Mouse (Mus musculus) hindbrain, embryonic 10.5 days (tissue): ENCODE measurements around the gene Ly75. TPM values are rescaled to one million over a fixed set of nuclear protein-coding genes. Genes with fewer than 3 reads are reported as not detected.

Experiments used
- DNase-seq: peaks from one replicate; pipeline ENCODE4 v3.0.0-alpha.2; 2017; ENCODE audit warnings: low spot score
- H3K27ac ChIP-seq: fragments of 300-500 bp; sonication (generic); 2 replicates; pipeline ENCODE4 v1.5.1; 2016; ENCODE audit warnings: mild to moderate bottlenecking, moderate library complexity
- H3K27me3 ChIP-seq: fragments of 300-500 bp; sonication (generic); 2 replicates; pipeline ENCODE4 v1.6.1; 2016; ENCODE audit warnings: mild to moderate bottlenecking; ENCODE audit not compliant: poor library complexity, insufficient read depth, severe bottlenecking
- H3K36me3 ChIP-seq: fragments of 300-500 bp; sonication (generic); 2 replicates; pipeline ENCODE4 v1.6.1; 2016; ENCODE audit warnings: mild to moderate bottlenecking, moderate library complexity
- H3K4me1 ChIP-seq: fragments of 300-500 bp; sonication (generic); replicated peaks from 2 replicates; pipeline ENCODE4 v1.6.1; 2016; ENCODE audit warnings: mild to moderate bottlenecking
- H3K4me3 ChIP-seq: fragments of 300-500 bp; sonication (generic); 2 replicates; pipeline ENCODE4 v1.5.1; 2016; ENCODE audit warnings: mild to moderate bottlenecking, moderate library complexity
- H3K9me3 ChIP-seq: fragments of 300-500 bp; sonication (generic); 2 replicates; pipeline ENCODE4 v1.6.1; 2016; ENCODE audit warnings: mild to moderate bottlenecking, moderate library complexity
- WGBS: fragments of 180-500 bp; shearing (Covaris S2); methylation state at CpG from one replicate; pipeline ENCODE4 v1.1.7; 2016; 5-methylcytosine and 5-hydroxymethylcytosine counted together
- polyA plus RNA-seq: library from polyadenylated mRNA; unstranded; fragments of >200 nt; fragmentation: Nextera tagmentation; extraction: Ambion mirVana; gene quantifications from 2 replicates; pipeline ENCODE4 v1.2.1, GENCODE M21; 2016

Gene Ly75
- polyA plus RNA-seq, 1 experiment from 2014 or later: 2.7 TPM

DNA sequence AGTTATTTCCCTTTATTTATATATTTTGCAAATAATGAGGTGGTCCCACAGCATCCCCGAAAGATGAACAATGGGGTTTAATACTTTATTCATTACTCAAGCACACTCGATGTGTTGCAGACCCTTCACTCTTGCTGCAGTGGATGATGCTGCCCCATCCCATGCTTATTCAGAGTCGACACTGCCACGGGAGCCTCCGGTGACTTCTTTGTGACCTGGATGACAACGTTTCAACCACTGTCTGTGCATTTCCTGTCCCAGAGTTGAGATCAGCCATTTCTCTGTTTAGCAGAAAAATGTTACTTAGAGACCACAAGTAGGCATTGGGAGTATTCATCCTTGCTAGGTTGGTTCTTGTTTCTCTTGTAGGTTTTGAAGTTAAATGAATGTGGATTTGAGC lies 10.7 kb upstream of the Ly75 start:
- no peaks in the 10 kb centered on the region for H3K36me3 ChIP-seq
- DNase-seq: no peak
- no peaks in the 10 kb centered on the region for H3K4me1 ChIP-seq
- H3K27me3 ChIP-seq: no peaks in the 10 kb centered on the region
- WGBS: 80% methylated on average over 6 of the region's 6 CpGs
- H3K4me3 ChIP-seq: no peak overlapping the region
- H3K9me3 ChIP-seq: no peaks in the 10 kb centered on the region
- no peak overlapping the region for H3K27ac ChIP-seq

DNA sequence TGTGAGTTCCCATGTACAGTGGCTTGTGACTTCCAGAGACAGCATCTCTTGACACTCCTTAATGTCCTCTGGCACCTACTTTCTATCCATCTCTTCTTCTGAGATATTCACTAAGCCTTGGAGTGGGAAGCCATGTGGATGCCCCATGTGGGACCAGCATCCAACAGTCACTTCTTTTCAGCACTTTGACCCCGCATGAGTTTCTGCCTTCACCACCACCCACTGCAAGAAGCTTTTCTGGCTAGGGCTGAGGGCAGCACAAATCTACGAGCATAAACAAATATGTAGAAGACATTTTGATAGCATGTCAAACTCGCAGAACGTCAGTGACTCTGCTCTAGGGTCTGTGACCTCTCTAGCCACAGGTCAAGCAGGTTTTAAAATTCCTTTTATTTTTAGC lies 9.2 kb upstream of the Ly75 start:
- H3K36me3 ChIP-seq: no peaks in the 10 kb centered on the region
- 88% methylated on average over 4 of the region's 4 CpGs for WGBS
- H3K27me3 ChIP-seq: no peaks in the 10 kb centered on the region
- no peaks in the 10 kb centered on the region for H3K9me3 ChIP-seq
- no peak overlapping the region for H3K4me3 ChIP-seq
- H3K4me1 ChIP-seq: no peaks in the 10 kb centered on the region
- DNase-seq: no peak
- H3K27ac ChIP-seq: no peak overlapping the region

DNA sequence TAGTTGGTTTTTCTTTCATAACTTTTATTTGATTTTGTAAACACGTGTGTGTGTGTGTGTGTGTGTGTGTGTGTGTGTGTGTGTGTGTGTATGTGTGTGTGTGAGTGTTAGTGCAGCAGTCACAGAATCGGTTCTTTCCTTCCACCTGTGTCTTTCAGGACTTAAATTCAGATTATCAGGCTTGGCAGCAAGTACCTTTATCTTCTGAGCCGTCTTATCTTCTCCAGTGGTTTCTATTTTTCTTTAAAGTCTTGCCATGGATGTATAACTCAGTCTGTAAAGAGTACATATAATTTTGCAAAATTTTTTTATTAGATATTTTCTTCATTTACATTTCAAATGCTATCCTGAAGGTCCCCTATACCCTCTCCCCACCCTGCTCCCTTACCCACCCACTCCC lies 4.3 kb upstream of the Ly75 start:
- no peaks in the 10 kb centered on the region for H3K36me3 ChIP-seq
- H3K4me1 ChIP-seq: peaks cover 12% of the 10 kb centered on the region
- H3K27me3 ChIP-seq: peaks cover 18% of the 10 kb centered on the region
- no peaks in the 10 kb centered on the region for H3K9me3 ChIP-seq
- no peak overlapping the region for H3K27ac ChIP-seq
- whole genome bisulfite sequencing: 78% methylated on average over 3 of the region's 3 CpGs
- no peak overlapping the region for H3K4me3 ChIP-seq
- DNase-seq: no peak

DNA sequence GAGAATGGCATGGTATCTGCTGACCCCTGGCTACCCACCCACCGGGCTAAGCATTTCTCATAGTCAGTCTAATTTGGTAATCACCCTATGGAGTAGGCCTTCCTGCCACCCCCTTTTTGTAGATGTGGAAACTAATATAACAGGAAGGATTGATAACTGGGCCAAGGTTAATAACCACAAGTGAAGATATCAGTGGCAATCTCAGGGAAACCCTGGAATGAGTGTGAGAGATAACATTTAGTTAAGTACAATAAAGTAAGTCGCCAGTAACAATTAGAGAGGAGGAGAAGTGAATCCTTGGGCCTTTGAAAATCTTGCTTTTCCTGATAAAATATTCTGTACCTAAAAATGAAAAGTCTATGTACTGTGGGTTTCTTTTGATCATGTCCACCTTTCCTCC lies 3.7 kb upstream of the Ly75 start:
- Histone ChIP-seq H3K4me3 (no peak overlapping the region), H3K9me3 (no peaks in the 10 kb centered on the region), H3K27ac (no peak overlapping the region), H3K4me1 (peaks cover 14% of the 10 kb centered on the region), H3K36me3 (no peaks in the 10 kb centered on the region), H3K27me3 (peaks cover 22% of the 10 kb centered on the region)
- DNase-seq: no peak
- WGBS: 86% methylated on average over 2 of the region's 2 CpGs

DNA sequence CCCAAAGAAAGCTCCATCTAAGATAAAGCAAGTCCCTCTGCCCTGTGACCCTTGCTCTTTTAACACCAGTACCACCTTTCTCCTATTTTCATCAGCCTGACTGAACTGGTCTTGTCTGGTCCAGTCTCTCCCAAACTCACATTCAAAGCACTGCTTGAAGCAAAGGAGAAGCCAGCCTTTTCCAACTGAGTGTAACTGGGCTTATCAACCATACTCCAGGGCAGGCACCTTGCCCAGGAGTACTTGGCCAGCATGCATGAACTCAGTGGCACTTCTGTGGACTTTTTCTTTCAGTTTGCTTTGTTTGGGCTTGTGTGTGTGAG lies 1.6 kb upstream of the Ly75 start:
- peaks cover 22% of the 10 kb centered on the region for H3K27me3 ChIP-seq
- H3K27ac ChIP-seq: no peak overlapping the region
- peaks cover 14% of the 10 kb centered on the region for H3K4me1 ChIP-seq
- no peaks in the 10 kb centered on the region for H3K9me3 ChIP-seq
- no peak for DNase-seq
- H3K4me3 ChIP-seq: no peak overlapping the region
- no peaks in the 10 kb centered on the region for H3K36me3 ChIP-seq

DNA sequence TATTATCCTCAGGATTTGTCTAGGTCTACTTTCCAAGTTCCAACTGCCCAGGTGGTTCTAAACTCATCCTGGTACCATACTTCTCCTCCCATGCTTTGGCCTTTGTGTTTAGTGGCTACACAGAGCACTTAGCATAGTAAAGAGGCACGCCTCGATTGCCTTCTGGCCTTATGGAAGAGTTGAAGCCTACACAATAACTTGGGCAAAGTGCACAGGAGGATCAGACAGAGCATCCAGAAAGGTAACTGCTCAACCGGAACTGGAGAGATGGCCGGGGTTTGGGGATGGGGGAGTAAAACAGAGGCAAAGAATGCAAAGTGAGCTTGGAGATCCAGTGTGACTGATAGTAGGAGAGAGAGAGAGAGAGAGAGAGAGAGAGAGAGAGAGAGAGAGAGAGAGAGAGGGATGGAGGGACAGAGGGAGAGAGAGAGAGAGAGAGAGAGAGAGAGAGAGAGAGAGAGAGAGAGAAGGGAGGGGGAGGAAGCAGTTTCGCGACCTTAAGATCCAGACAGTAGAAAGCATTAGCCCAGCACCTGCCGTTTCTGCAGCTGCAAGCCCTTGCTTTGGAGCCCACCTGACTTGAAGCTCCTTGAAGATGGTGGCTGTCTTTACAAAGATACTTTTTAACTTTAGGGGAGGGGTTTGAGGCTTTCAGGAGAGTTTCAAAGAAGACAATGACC lies 1.1 kb upstream of the Ly75 start:
- 27% methylated on average over 7 of the region's 7 CpGs for WGBS
- Histone ChIP-seq H3K27me3 (peaks cover 22% of the 10 kb centered on the region), H3K4me3 (no peak overlapping the region), H3K4me1 (peaks cover 14% of the 10 kb centered on the region), H3K36me3 (no peaks in the 10 kb centered on the region), H3K27ac (no peak overlapping the region), H3K9me3 (no peaks in the 10 kb centered on the region)
- no peak for DNase-seq

DNA sequence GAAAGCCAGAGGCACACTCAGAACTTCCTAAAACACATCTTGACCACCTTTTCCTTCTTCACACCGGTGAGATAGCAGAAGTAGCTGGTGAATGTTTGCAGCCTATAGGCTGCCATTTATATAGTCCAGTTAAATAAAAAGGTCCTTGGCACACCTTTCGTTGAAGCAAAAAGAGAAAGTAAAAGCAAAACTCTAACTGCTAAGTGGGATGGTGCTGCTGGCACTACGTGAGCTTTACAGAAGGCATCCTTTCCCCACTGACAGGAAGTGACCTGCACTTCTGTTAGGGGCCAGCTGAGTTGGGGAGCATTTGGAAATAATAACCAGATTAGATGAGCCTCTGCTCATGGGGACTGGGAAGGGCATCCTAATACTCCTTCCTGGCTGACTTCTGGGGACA lies 757 bp downstream of the Ly75 start:
- Histone ChIP-seq H3K27me3 (peaks cover 22% of the 10 kb centered on the region), H3K4me1 (peaks cover 14% of the 10 kb centered on the region), H3K4me3 (peak overlapping the region; percentile 67), H3K27ac (peak overlapping the region; percentile 86), H3K9me3 (no peaks in the 10 kb centered on the region), H3K36me3 (no peaks in the 10 kb centered on the region)
- no peak for DNase-seq
- 66% methylated on average over 3 of the region's 3 CpGs for WGBS

DNA sequence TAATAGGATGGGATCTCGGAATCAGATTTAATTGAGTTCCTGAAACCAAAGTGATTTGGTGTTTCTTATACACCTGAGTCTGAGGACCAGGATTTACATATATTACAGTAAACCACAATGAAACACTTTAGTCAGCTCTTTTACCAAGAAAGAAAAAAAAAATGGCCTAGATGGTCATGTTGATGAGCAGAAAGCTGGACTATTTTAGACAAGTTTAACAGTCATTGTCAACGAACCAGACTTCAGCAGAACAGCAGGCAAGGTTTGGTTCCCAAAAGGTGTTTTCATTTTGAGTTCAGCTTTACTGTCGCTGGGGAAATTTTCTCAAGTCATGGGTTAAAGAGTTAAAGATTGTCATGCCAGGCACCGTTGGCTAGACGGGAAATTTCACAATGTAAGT lies 5.8 kb downstream of the Ly75 start:
- peaks cover under 1% of the 10 kb centered on the region; the same call in 1 of the 2 replicates for H3K4me1 ChIP-seq
- no peak for DNase-seq
- no peak overlapping the region for H3K27ac ChIP-seq
- H3K27me3 ChIP-seq: peaks cover 4% of the 10 kb centered on the region
- peaks cover 4% of the 10 kb centered on the region; the same call in 1 of the 2 replicates for H3K36me3 ChIP-seq
- 90% methylated on average over 5 of the region's 5 CpGs for whole genome bisulfite sequencing
- no peaks in the 10 kb centered on the region for H3K9me3 ChIP-seq
- H3K4me3 ChIP-seq: no peak overlapping the region

DNA sequence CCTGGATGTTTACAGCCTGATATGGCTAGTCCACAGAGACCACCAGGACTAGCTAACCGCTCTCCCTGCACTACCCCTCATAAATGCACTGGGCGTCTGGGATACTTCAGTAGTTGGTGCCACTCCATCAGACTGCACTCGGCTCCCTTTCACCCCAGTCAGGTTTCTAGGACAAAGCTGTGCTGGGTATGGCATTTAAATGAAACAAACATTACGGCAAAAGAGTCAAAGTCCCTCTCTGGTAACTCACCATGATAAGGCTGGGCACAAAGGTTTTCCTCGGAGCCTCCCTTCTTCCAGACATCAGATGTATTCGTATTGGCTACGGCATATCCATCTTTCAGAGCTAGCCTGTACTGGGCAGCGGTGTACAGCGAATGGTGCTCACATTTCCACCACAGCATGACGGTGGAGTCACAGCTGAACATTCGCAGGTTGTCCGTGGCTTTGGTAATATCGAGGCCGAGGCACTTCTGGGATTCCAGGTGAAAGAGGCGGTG lies 7.4 kb downstream of the Ly75 start:
- H3K4me3 ChIP-seq: no peak overlapping the region
- peaks cover 4% of the 10 kb centered on the region; the same call in 1 of the 2 replicates for H3K36me3 ChIP-seq
- 95% methylated on average over 15 of the region's 15 CpGs for WGBS
- H3K9me3 ChIP-seq: no peaks in the 10 kb centered on the region
- DNase-seq: no peak
- H3K27me3 ChIP-seq: no peaks in the 10 kb centered on the region
- no peak overlapping the region for H3K27ac ChIP-seq
- H3K4me1 ChIP-seq: no peaks in the 10 kb centered on the region

DNA sequence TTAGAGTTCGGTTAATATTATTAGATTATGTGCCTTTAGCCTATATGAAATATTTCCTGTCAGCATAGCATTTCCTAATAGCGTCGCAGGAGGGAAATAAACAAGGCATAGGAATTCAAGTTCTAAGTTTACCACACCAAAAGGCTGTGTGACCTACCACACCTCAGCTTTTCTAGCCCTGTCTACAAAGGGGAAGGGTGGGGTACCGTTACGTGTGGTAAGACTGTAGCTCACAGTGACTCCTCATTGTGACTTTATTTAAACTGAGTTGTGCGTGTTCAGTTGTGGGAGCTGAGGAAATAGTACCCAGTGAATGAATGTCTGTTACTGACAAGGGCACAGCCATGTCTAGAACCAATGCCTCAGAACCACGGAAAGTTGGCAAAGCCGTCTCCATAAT lies 8.0 kb downstream of the Ly75 start:
- H3K4me1 ChIP-seq: no peaks in the 10 kb centered on the region
- no peaks in the 10 kb centered on the region for H3K27me3 ChIP-seq
- WGBS: 95% methylated on average over 8 of the region's 8 CpGs
- no peak for DNase-seq
- H3K9me3 ChIP-seq: no peaks in the 10 kb centered on the region
- no peak overlapping the region for H3K4me3 ChIP-seq
- H3K36me3 ChIP-seq: peaks cover 4% of the 10 kb centered on the region; the same call in 1 of the 2 replicates
- H3K27ac ChIP-seq: no peak overlapping the region

DNA sequence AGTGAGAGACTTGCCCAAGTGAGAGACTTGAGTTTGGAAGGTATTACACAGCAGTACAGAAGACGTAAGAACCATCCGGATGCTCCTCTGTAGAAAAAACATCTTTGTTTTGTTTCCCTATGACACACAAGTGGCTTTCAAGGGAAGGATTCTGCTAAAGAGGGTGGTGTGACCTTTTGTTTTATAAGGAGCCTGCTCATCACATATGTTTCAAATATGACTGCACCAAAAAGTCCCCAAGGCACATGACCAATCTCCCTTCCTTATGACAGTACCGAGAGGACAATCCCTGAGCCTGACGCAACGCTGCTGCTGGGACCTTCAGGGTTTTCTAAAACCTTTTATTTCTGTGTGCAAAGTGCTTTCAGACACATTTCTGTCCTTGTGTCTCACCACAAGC lies 12.9 kb downstream of the Ly75 start:
- no peaks in the 10 kb centered on the region for H3K4me1 ChIP-seq
- no peak overlapping the region for H3K4me3 ChIP-seq
- H3K36me3 ChIP-seq: peaks cover under 1% of the 10 kb centered on the region; the same call in 1 of the 2 replicates
- no peak overlapping the region for H3K27ac ChIP-seq
- no peak for DNase-seq
- WGBS: 93% methylated on average over 5 of the region's 5 CpGs
- H3K27me3 ChIP-seq: no peaks in the 10 kb centered on the region
- H3K9me3 ChIP-seq: no peaks in the 10 kb centered on the region

DNA sequence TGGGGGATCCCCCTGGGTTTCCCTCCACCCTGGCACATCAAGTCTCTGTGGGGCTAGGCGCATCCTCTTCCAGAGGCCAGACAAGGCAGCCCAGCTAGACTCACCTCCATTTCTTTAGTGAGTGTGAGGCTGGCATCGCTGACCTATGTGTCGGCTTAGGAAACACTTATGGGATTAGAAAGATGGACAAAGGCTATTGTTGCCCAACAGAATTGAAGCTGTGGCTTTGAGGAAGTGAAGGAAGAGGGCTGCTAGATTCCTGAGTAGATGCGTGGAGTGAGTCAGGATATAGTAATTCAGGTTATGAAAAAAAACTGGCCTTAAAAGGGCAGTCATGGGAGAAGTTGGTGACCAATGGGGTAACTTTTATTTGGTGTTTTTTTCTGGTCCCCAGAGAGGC lies 13.6 kb downstream of the Ly75 start:
- H3K4me3 ChIP-seq: no peak overlapping the region
- WGBS: 88% methylated on average over 4 of the region's 4 CpGs
- no peaks in the 10 kb centered on the region for H3K27me3 ChIP-seq
- no peak for DNase-seq
- no peaks in the 10 kb centered on the region for H3K9me3 ChIP-seq
- H3K4me1 ChIP-seq: no peaks in the 10 kb centered on the region
- no peak overlapping the region for H3K27ac ChIP-seq
- H3K36me3 ChIP-seq: no peaks in the 10 kb centered on the region; the same call in 1 of the 2 replicates

DNA sequence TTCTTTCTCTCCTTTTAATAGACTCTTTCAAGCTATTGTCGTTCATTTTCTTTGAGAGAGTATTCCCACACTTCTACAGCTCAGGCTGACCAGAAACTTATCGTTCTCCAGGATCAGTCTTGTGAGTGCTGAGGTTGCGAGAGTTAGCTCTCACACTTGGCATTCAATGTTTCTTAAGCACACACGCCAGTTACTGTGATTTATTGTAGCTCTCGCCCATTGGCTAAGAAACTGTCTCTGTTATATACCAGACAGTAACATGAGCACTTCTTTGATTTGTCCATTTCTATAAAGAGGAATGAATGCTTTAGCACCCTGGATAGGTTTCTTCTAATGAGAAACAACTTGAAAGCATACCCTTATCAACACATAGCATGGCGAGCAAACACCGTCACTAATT lies 15.2 kb downstream of the Ly75 start:
- H3K27me3 ChIP-seq: no peaks in the 10 kb centered on the region
- no peak overlapping the region for H3K4me3 ChIP-seq
- DNase-seq: no peak
- 94% methylated on average over 7 of the region's 7 CpGs for WGBS
- H3K36me3 ChIP-seq: no peaks in the 10 kb centered on the region
- H3K9me3 ChIP-seq: no peaks in the 10 kb centered on the region
- H3K4me1 ChIP-seq: no peaks in the 10 kb centered on the region
- no peak overlapping the region for H3K27ac ChIP-seq

DNA sequence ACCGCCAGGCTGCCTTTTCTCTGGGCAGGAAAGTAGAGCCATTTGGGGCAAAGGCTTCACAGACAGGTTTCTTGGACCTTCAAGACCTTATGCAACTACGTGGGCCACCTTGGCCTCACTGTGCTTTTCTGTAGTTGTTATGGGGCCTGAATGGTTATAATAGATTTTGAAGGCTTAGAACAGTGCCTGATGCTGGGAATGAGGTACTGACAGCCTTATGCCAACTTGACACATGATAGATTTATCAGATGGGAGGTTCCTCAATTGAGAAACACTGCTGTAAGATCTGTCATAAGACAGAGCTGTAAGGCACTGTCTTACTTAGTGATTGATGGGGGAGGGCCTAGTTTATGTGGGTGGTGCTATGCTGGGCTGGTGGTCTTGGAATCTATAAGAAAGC lies 15.9 kb downstream of the Ly75 start:
- Histone ChIP-seq H3K27me3 (no peaks in the 10 kb centered on the region), H3K4me1 (no peaks in the 10 kb centered on the region), H3K27ac (no peak overlapping the region), H3K36me3 (no peaks in the 10 kb centered on the region), H3K9me3 (no peaks in the 10 kb centered on the region), H3K4me3 (no peak overlapping the region)
- no peak for DNase-seq
- WGBS: 94% methylated on average over 2 of the region's 2 CpGs
